Mouse (Mus musculus) T-helper 17 cell (primary cell): ENCODE results near the gene Fthl17e.
"Not testable (repeated sequence)": the region's sequence is repeated elsewhere in the genome, so short reads cannot be mapped to it uniquely, and the experiment has no call there.

ENCODE experiments used
- in situ Hi-C, 2 experiments: fragments of 300-600 bp; cut with MboI, MseI; formaldehyde crosslinking; loops; 1 replicate in 1 of 2; 2 replicates in 1 of 2; pipeline ENCODE4 v1.15.1; 2025; ENCODE audit warnings: high pct_unique_total_duplicates in 2 of 2

Gene Fthl17e

GRCm38 (mm10) chrX:9033193-9033592 lies at the start of gene Fthl17e:
Gene Fthl17e, plus strand, starts transcription at chrX:9033493.
- in situ Hi-C loops, result loop anchor here in 1 of 2 experiments (5.0 kb wide), 1 partner anchor 46 kb away; the partner anchor contains the start of gene Fthl17d

GRCm38 (mm10) chrX:8986655-8987054 lies 46.6 kb upstream of the Fthl17e start, which contains the start of gene Fthl17d:
Gene Fthl17d, minus strand, starts transcription at chrX:8986755.
- in situ Hi-C loops, result loop anchor here in 1 of 2 experiments (5.0 kb wide), 1 partner anchor 46 kb away; the partner anchor contains the start of gene Fthl17e

- in situ Hi-C loops, result loop anchor here in 1 of 2 experiments (10.0 kb wide), 1 partner anchor 1409 kb away; no protein-coding TSS in a partner anchor
Measured at GRCm38 (mm10) chrX:9016079-9016478, 17.2 kb upstream of the Fthl17e start.

GRCm38 (mm10) chrX:9019481-9019880 lies 13.8 kb upstream of the Fthl17e start:
- in situ Hi-C loops, result loop anchor here in 1 of 2 experiments (10.0 kb wide), 1 partner anchor 1405 kb away; no protein-coding TSS in a partner anchor

- in situ Hi-C loops, result loop anchor here in 1 of 2 experiments (5.0 kb wide), 1 partner anchor 74 kb away; no protein-coding TSS in a partner anchor
Measured at GRCm38 (mm10) chrX:9041611-9042010, 8.3 kb downstream of the Fthl17e start.

GRCm38 (mm10) chrX:9060952-9061351 lies 27.7 kb downstream of the Fthl17e start:
- in situ Hi-C loops, result not testable (repeated sequence)

GRCm38 (mm10) chrX:9062101-9062500 lies 28.8 kb downstream of the Fthl17e start:
- in situ Hi-C loops, result no loop called here

- in situ Hi-C loops, result not testable (repeated sequence)
Measured at GRCm38 (mm10) chrX:9062715-9063114, 29.4 kb downstream of the Fthl17e start, which contains the start of gene Fthl17f. Gene Fthl17f, plus strand, starts transcription at chrX:9063015.

- in situ Hi-C loops, result not testable (repeated sequence)
Measured at GRCm38 (mm10) chrX:9077699-9078098, 44.4 kb downstream of the Fthl17e start.
